Mouse (Mus musculus): ENCODE data around the gene Upf3a. TPM values are rescaled to one million over a fixed set of nuclear protein-coding genes. Genes with fewer than 3 reads are reported as not detected.

The Upf3a gene
- total and polyA plus RNA-seq, 3 experiments = 29.3 to 39.8 TPM; not detected in 1

- no peaks in the 10 kb centered on the region for H3K9me3 ChIP-seq (replicated peaks; ENCODE audit: insufficient read depth, low read length)
- no peak overlapping the region for H3K27ac ChIP-seq (ENCODE audit: control insufficient read depth, low read depth, low read length)
- no peaks in the 10 kb centered on the region for H3K27me3 ChIP-seq (ENCODE audit: control insufficient read depth in 1 of 2, insufficient read depth in 2 of 2, low read length in 2 of 2)
- H3K79me2 ChIP-seq (ENCODE audit: control insufficient read depth, insufficient read depth, low read length, poor library complexity) = peaks cover 27% of the 10 kb centered on the region
- H3K4me1 ChIP-seq (ENCODE audit: control insufficient read depth in 1 of 2, insufficient read depth in 2 of 2, low read length in 2 of 2) = peaks cover 0 to 3% of the 10 kb centered on the region in 2 experiments; a peak in 2 of 4 replicates
- no peak for TF ChIP-seq KAT2A (conservative IDR thresholded peaks at IDR 0.05; ENCODE audit: low read depth, low read length)
- TF ChIP-seq SIN3A (IDR thresholded peaks at IDR 0.05; ENCODE audit: low read length) = no peak
- no peak for TF ChIP-seq USF2 (IDR thresholded peaks at IDR 0.05; ENCODE audit: borderline replicate concordance in 1 of 2, insufficient read depth in 1 of 2, low read depth in 1 of 2, low read length in 2 of 2)
- TF ChIP-seq GABPA (IDR thresholded peaks at IDR 0.05; ENCODE audit: low read depth, low read length) = no peak
- no peak for TF ChIP-seq MYC (IDR thresholded peaks at IDR 0.05; ENCODE audit: low read depth, low read length)
- TF ChIP-seq POLR2A (IDR thresholded peaks at IDR 0.05; ENCODE audit: control insufficient read depth in 1 of 2, insufficient read depth in 1 of 2, low read depth in 1 of 2, low read length in 2 of 2, poor library complexity in 1 of 2) = no peak
- no peak for DNase-seq (ENCODE audit: low read depth, low spot score)
- no peak overlapping the region for H3K9ac ChIP-seq (ENCODE audit: control insufficient read depth, low read depth, low read length, poor library complexity, severe bottlenecking)
- H3K36me3 ChIP-seq (ENCODE audit: control insufficient read depth in 1 of 2, insufficient read depth in 2 of 2, low read length in 2 of 2) = peaks cover 5 to 9% of the 10 kb centered on the region in 2 experiments
- H3K4me3 ChIP-seq (ENCODE audit: control insufficient read depth in 1 of 2, insufficient read depth in 1 of 2, low read depth in 2 of 2, low read length in 2 of 2) = no peak overlapping the region
Measured at GRCm38 (mm10) chr8:13756480-13756879, 28.9 kb upstream of the Upf3a start.

GRCm38 (mm10) chr8:13756982-13757804 lies 28.2 kb upstream of the Upf3a start, which contains the start of gene Cdc16:
TSS of gene Cdc16 (plus strand) at chr8:13757676.
- H3K27ac ChIP-seq (ENCODE audit: control insufficient read depth, low read depth, low read length) = peak within 1 kb of the TSS; percentile 42
- peaks cover 8 to 9% of the 10 kb centered on the region in 2 experiments for H3K36me3 ChIP-seq (ENCODE audit: control insufficient read depth in 1 of 2, insufficient read depth in 2 of 2, low read length in 2 of 2)
- peak within 1 kb of the TSS; percentile 90 for H3K9ac ChIP-seq (ENCODE audit: control insufficient read depth, low read depth, low read length, poor library complexity, severe bottlenecking)
- no peaks in the 10 kb centered on the region for H3K27me3 ChIP-seq (ENCODE audit: control insufficient read depth in 1 of 2, insufficient read depth in 2 of 2, low read length in 2 of 2)
- H3K9me3 ChIP-seq (replicated peaks; ENCODE audit: insufficient read depth, low read length) = no peaks in the 10 kb centered on the region
- peak; percentile 93 for DNase-seq (ENCODE audit: low read depth, low spot score)
- peaks cover 27% of the 10 kb centered on the region for H3K79me2 ChIP-seq (ENCODE audit: control insufficient read depth, insufficient read depth, low read length, poor library complexity)
- H3K4me1 ChIP-seq (ENCODE audit: control insufficient read depth in 1 of 2, insufficient read depth in 2 of 2, low read length in 2 of 2) = peaks cover 0 to 3% of the 10 kb centered on the region in 2 experiments; a peak in 2 of 4 replicates
- H3K4me3 ChIP-seq (ENCODE audit: control insufficient read depth in 1 of 2, insufficient read depth in 1 of 2, low read depth in 2 of 2, low read length in 2 of 2) = peak within 1 kb of the TSS; percentile 86 to 88
- TF ChIP-seq NELFE (IDR thresholded peaks at IDR 0.05; ENCODE audit: low read depth, low read length) (peak; percentile 83), POLR2A (IDR thresholded peaks at IDR 0.05; ENCODE audit: control insufficient read depth in 1 of 2, insufficient read depth in 1 of 2, low read depth in 1 of 2, low read length in 2 of 2, poor library complexity in 1 of 2) (peak; percentile 78 to 86), MYC (IDR thresholded peaks at IDR 0.05; ENCODE audit: low read depth, low read length) (no peak), CHD1 (IDR thresholded peaks at IDR 0.05; ENCODE audit: low read depth, low read length) (no peak), CTCF (IDR thresholded peaks at IDR 0.05 in 2 of 3, conservative IDR thresholded peaks at IDR 0.05 in 1 of 3; ENCODE audit: control insufficient read depth in 1 of 3, insufficient read depth in 1 of 3, low read depth in 2 of 3, low read length in 3 of 3, poor library complexity in 1 of 3, severe bottlenecking in 1 of 3) (0 out of 6 replicates have a peak, but pooled peaks of 1 of the 3 experiments have one; percentile 11), POLR2AphosphoS2 (IDR thresholded peaks at IDR 0.05; ENCODE audit: low read length) (0 out of 2 replicates have a peak, but pooled peaks have one; percentile 35), UBTF (IDR thresholded peaks at IDR 0.05; ENCODE audit: borderline replicate concordance, insufficient read depth, low read depth, low read length) (no peak), USF2 (IDR thresholded peaks at IDR 0.05; ENCODE audit: borderline replicate concordance in 1 of 2, insufficient read depth in 1 of 2, low read depth in 1 of 2, low read length in 2 of 2) (no peak), KAT2A (conservative IDR thresholded peaks at IDR 0.05; ENCODE audit: low read depth, low read length) (peak; percentile 62; the same call in 1 of the 2 replicates), TBP (IDR thresholded peaks at IDR 0.05; ENCODE audit: low read depth, low read length) (peak; percentile 81), NRF1 (IDR thresholded peaks at IDR 0.05; ENCODE audit: insufficient read depth, low read depth, low read length, poor library complexity, severe bottlenecking) (no peak; the same call in 1 of the 2 replicates), CHD2 (IDR thresholded peaks at IDR 0.05; ENCODE audit: low read length) (no peak), MAX (IDR thresholded peaks at IDR 0.05; ENCODE audit: low read length) (no peak), SMC3 (IDR thresholded peaks at IDR 0.05; ENCODE audit: low read depth, low read length) (peak; percentile 32; the same call in 1 of the 2 replicates), RAD21 (IDR thresholded peaks at IDR 0.05; ENCODE audit: low read depth, low read length) (no peak), MYB (IDR thresholded peaks at IDR 0.05; ENCODE audit: low read depth, low read length) (no peak), USF1 (IDR thresholded peaks at IDR 0.05; ENCODE audit: low read depth, low read length) (peak; percentile 24; the same call in 1 of the 2 replicates), SIN3A (IDR thresholded peaks at IDR 0.05; ENCODE audit: low read length) (peak; percentile 83), MXI1 (IDR thresholded peaks at IDR 0.05; ENCODE audit: low read depth, low read length) (peak; percentile 48), TCF12 (IDR thresholded peaks at IDR 0.05; ENCODE audit: low read depth, low read length) (peak; percentile 85), GABPA (IDR thresholded peaks at IDR 0.05; ENCODE audit: low read depth, low read length) (no peak), POLR2AphosphoS5 (IDR thresholded peaks at IDR 0.05; ENCODE audit: borderline replicate concordance, low read depth, low read length) (no peak), E2F4 (IDR thresholded peaks at IDR 0.05; ENCODE audit: borderline replicate concordance, low read depth, low read length) (no peak), JUND (IDR thresholded peaks at IDR 0.05; ENCODE audit: low read depth, low read length) (no peak), RCOR1 (IDR thresholded peaks at IDR 0.05; ENCODE audit: low read depth, low read length) (peak; percentile 44; the same call in 1 of the 2 replicates), MAFK (IDR thresholded peaks at IDR 0.05; ENCODE audit: borderline replicate concordance, low read depth, low read length) (no peak), ZKSCAN1 (IDR thresholded peaks at IDR 0.05; ENCODE audit: low read depth, low read length) (no peak), ZNF384 (IDR thresholded peaks at IDR 0.05; ENCODE audit: low read depth, low read length) (no peak)

Data from MEL (cell line).